Mouse (Mus musculus) thymus, postnatal 36 days (tissue): Measurements from ENCODE around the gene Dscaml1.

ENCODE experiments used
- DNase-seq, 2 experiments: peaks; one replicate each; pipeline ENCODE4 v3.0.0; 2022; ENCODE audit warnings: mixed read lengths in 2 of 2

Gene Dscaml1

GRCm38 (mm10) chr9:45517993-45518705, 91.7 kb downstream of the Dscaml1 start:
- no peak for DNase-seq

GRCm38 (mm10) chr9:45519841-45520240, 93.4 kb downstream of the Dscaml1 start:
- no peak for DNase-seq

- no peak for DNase-seq
Observed at GRCm38 (mm10) chr9:45522866-45523265, 96.4 kb downstream of the Dscaml1 start.

GRCm38 (mm10) chr9:45524505-45524904, 98.1 kb downstream of the Dscaml1 start:
- DNase-seq = no peak

- no peak for DNase-seq
Observed at GRCm38 (mm10) chr9:45533253-45533652, 106.8 kb downstream of the Dscaml1 start.

- no peak for DNase-seq
Observed at GRCm38 (mm10) chr9:45534472-45534988, 108.1 kb downstream of the Dscaml1 start.

- DNase-seq = no peak
Observed at GRCm38 (mm10) chr9:45537649-45538048, 111.2 kb downstream of the Dscaml1 start.

GRCm38 (mm10) chr9:45539265-45540044, 113.0 kb downstream of the Dscaml1 start:
- no peak for DNase-seq

GRCm38 (mm10) chr9:45546024-45546638, 119.7 kb downstream of the Dscaml1 start:
- DNase-seq = no peak

GRCm38 (mm10) chr9:45546902-45547578, 120.6 kb downstream of the Dscaml1 start:
- DNase-seq = no peak

- no peak for DNase-seq
Observed at GRCm38 (mm10) chr9:45549796-45550195, 123.4 kb downstream of the Dscaml1 start.

- no peak for DNase-seq
Observed at GRCm38 (mm10) chr9:45550210-45550609, 123.8 kb downstream of the Dscaml1 start.

- DNase-seq = no peak
Observed at GRCm38 (mm10) chr9:45550662-45551061, 124.2 kb downstream of the Dscaml1 start.

- DNase-seq = no peak
Observed at GRCm38 (mm10) chr9:45555036-45555826, 128.8 kb downstream of the Dscaml1 start.

GRCm38 (mm10) chr9:45556882-45557281, 130.5 kb downstream of the Dscaml1 start:
- no peak for DNase-seq

- DNase-seq = no peak
Observed at GRCm38 (mm10) chr9:45560987-45561386, 134.6 kb downstream of the Dscaml1 start.

GRCm38 (mm10) chr9:45566843-45567578, 140.6 kb downstream of the Dscaml1 start:
- DNase-seq = no peak

- DNase-seq = no peak
Observed at GRCm38 (mm10) chr9:45569680-45570079, 143.3 kb downstream of the Dscaml1 start.

- DNase-seq = no peak
Observed at GRCm38 (mm10) chr9:45570346-45570745, 143.9 kb downstream of the Dscaml1 start.

- DNase-seq = no peak
Observed at GRCm38 (mm10) chr9:45572787-45573492, 146.5 kb downstream of the Dscaml1 start.

- no peak for DNase-seq
Observed at GRCm38 (mm10) chr9:45573493-45573815, 147.0 kb downstream of the Dscaml1 start.
